8 mouse cellular contexts compared by ENCODE assay signal in genomic region chr9:57708068-57708719, GRCm38 (mm10). TPM values are rescaled to one million over a fixed set of nuclear protein-coding genes. Genes with fewer than 3 reads are reported as not detected.
DNase-seq lines count a peak whose midpoint lies in the region; ATAC-seq lines count a peak whose summit lies in the region.

Gene Edc3, plus strand, starts transcription at chr9:57708540.

- WGBS in intestine, embryonic 14.5 days = under 1% methylated on average over 23 of the region's 23 CpGs

- H3K36me3 ChIP-seq in intestine, embryonic 14.5 days (ENCODE audit: control insufficient read depth, insufficient read depth, low read length) = peaks cover 2% of the 10 kb centered on the region; the same call in 1 of the 2 replicates

- H3K9ac ChIP-seq in intestine, embryonic 14.5 days (ENCODE audit: low read length) = peak within 1 kb of the TSS; percentile 82

- peak; percentile 92 for DNase-seq in adrenal gland, adult 2 months
- peak; percentile 85 for DNase-seq in embryo, embryonic 11.5 days (ENCODE audit: low read depth, low spot score)
- peak; percentile 83 to 88 for DNase-seq in gastrocnemius, postnatal 36 days
- DNase-seq in intestine, embryonic 14.5 days (ENCODE audit: low spot score) = peak; percentile 98
- peak; percentile 80 to 95 for DNase-seq in left cerebral cortex, postnatal 10 days (ENCODE audit: extremely low spot score in 1 of 2, low spot score in 2 of 2)
- DNase-seq in right cerebral cortex, postnatal 10 days (ENCODE audit: low spot score in 2 of 2) = peak; percentile 92 to 93
- DNase-seq in urinary bladder, postnatal 25 days (ENCODE audit: low spot score) = peak; percentile 92

- peak; percentile 92 for ATAC-seq in intestine, embryonic 14.5 days (replicated peaks; ENCODE audit: low FRiP score, low TSS enrichment, low read depth)
- ATAC-seq in megakaryocyte progenitor cell, adult 5-6 weeks (replicated peaks; ENCODE audit: poor library complexity) = peak; percentile 94

- H3K27me3 ChIP-seq in intestine, embryonic 14.5 days (replicated peaks; ENCODE audit: control insufficient read depth, insufficient read depth, low read length) = no peaks in the 10 kb centered on the region

- H3K9me3 ChIP-seq in intestine, embryonic 14.5 days (ENCODE audit: control insufficient read depth, low read length) = no peaks in the 10 kb centered on the region

- intact Hi-C loops in gastrocnemius, postnatal 36 days (cut with DNase I) = loop anchor here (5.0 kb wide), 1 partner anchor 34 kb away; no protein-coding TSS in a partner anchor
- intact Hi-C loops in left cerebral cortex, postnatal 10 days (cut with DNase I) = loop anchor here (5.0 kb wide), 1 partner anchor 46 kb away; no protein-coding TSS in a partner anchor

- peak within 1 kb of the TSS; percentile 73 for H3K27ac ChIP-seq in intestine, embryonic 14.5 days (ENCODE audit: low read depth)

- H3K4me2 ChIP-seq in intestine, embryonic 14.5 days (ENCODE audit: low read length) = peak within 1 kb of the TSS; percentile 68

- H3K4me1 ChIP-seq in intestine, embryonic 14.5 days (replicated peaks; ENCODE audit: control insufficient read depth, insufficient read depth, low read length) = peaks cover 8% of the 10 kb centered on the region

- H3K4me3 ChIP-seq in intestine, embryonic 14.5 days (ENCODE audit: low read depth, low read length) = peak within 1 kb of the TSS; percentile 79

RNA-seq across cellular contexts. Expression of gene Edc3, which starts in this region (rescaled TPM):
- 1 to 10 TPM; 7.6 to 7.8 TPM for total RNA-seq in adrenal gland, adult 2 months (2021)
- 5.3 and 5.5 TPM in 2 replicates for polyA plus RNA-seq in adrenal gland, adult 2 months (2012; rRNA removed)
- total RNA-seq in gastrocnemius, postnatal 36 days (2021) = 1 to 10 TPM; 4.8 to 6.3 TPM
- polyA plus RNA-seq in intestine, embryonic 14.5 days (2014; fragmentation: Nextera tagmentation; extraction: Ambion mirVana) = 25.1 and 25.7 TPM in 2 replicates
- 10 to 100 TPM; 15.2 to 17.6 TPM for total RNA-seq in left cerebral cortex, postnatal 10 days (2021)
- 6.4 and 8.2 TPM in 2 replicates for total RNA-seq in megakaryocyte progenitor cell, adult 5-6 weeks (2015)
- total RNA-seq in megakaryocyte progenitor cell, adult 5-6 weeks (2017) = 4.5 and 4.8 TPM in 2 replicates

Comparison
In these comparisons a context has a peak if more than half of its experiments do, and no peak if none do; other contexts are left out.
1. Peak in every context shown above with its lines: DNase-seq, ATAC-seq, H3K4me3 ChIP-seq and H3K27ac ChIP-seq.